Mouse (Mus musculus) stomach, embryonic 14.5 days (tissue): ENCODE measurements around the gene Zbtb49. TPM values are rescaled to one million over a fixed set of nuclear protein-coding genes. Genes with fewer than 3 reads are reported as not detected.

ENCODE experiments used
- ATAC-seq: fragments of 200-750 bp; cut with Nextera tagmentation; 2 replicates; pipeline ENCODE4 v1.8.0; 2017; ENCODE audit warnings: low read depth, moderate TSS enrichment; ENCODE audit not compliant: insufficient number of reproducible peaks, insufficient read depth, low FRiP score
- H3K27ac ChIP-seq: fragments of 300-500 bp; sonication (generic); 2 replicates; pipeline ENCODE4 v1.5.1; 2014; ENCODE audit warnings: mild to moderate bottlenecking, low read length, moderate library complexity, mixed read lengths
- H3K27me3 ChIP-seq: fragments of 300-500 bp; sonication (generic); 2 replicates; pipeline ENCODE4 v1.6.1; 2014; ENCODE audit warnings: low read length, control low read depth, mixed read lengths; ENCODE audit not compliant: control insufficient read depth, insufficient read depth
- H3K36me3 ChIP-seq: fragments of 300-500 bp; sonication (generic); 2 replicates; pipeline ENCODE4 v1.6.1; 2014; ENCODE audit warnings: mild to moderate bottlenecking, control low read depth, low read length, moderate library complexity, mixed read lengths; ENCODE audit not compliant: control insufficient read depth, insufficient read depth
- H3K4me1 ChIP-seq: fragments of 300-500 bp; sonication (generic); 2 replicates; pipeline ENCODE4 v1.6.1; 2014; ENCODE audit warnings: low read length, control low read depth, mixed read lengths; ENCODE audit not compliant: control insufficient read depth, insufficient read depth
- H3K4me2 ChIP-seq: fragments of 300-500 bp; sonication (generic); replicated peaks from 2 replicates; pipeline ENCODE4 v1.6.1; 2014; ENCODE audit warnings: low read depth, low read length, control low read depth
- H3K4me3 ChIP-seq: fragments of 300-500 bp; sonication (generic); 2 replicates; pipeline ENCODE4 v1.5.1; 2014; ENCODE audit warnings: low read depth, low read length, control low read depth
- H3K9ac ChIP-seq: fragments of 300-500 bp; sonication (generic); replicated peaks from 2 replicates; pipeline ENCODE4 v1.6.1; 2014; ENCODE audit warnings: low read depth, mild to moderate bottlenecking, control low read depth, low read length, moderate library complexity, mixed read lengths
- H3K9me3 ChIP-seq: fragments of 300-500 bp; sonication (generic); 2 replicates; pipeline ENCODE4 v1.6.1; 2016; ENCODE audit warnings: low read depth, low read length, control low read depth; ENCODE audit not compliant: control insufficient read depth
- WGBS: fragments of 180-500 bp; shearing (Covaris S2); extraction: QIAGEN DNeasy Blood & Tissue Kit; methylation state at CpG from one replicate; pipeline ENCODE4 v1.1.7; 2014; 5-methylcytosine and 5-hydroxymethylcytosine counted together
- polyA plus RNA-seq: library from polyadenylated mRNA; unstranded; fragments of >200 nt; fragmentation: Nextera tagmentation; extraction: Ambion mirVana; gene quantifications from 2 replicates; pipeline ENCODE4 v1.2.1, GENCODE M21; 2014

The Zbtb49 gene
- polyA plus RNA-seq, 1 experiment from 2014 or later = 13.9 TPM

DNA sequence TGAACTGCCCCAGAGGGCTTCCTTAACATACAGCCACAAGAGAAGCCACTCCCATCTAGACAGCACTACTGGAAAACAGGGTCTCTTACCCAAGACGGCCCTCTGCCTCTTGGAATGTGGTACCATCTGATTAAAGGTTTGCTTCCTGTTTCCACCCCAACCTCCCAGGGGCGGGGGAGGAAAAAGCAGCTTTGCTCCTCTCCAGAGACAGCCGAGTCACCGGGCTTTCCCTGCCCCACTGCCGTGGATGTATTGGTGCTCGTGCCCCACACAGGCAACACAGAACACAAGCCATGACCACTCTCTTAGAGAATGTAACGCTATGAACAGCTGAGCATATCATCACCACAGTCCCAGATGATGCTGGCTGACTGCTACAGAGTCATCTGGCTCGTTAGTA, 11.3 kb downstream of the Zbtb49 start:
- Histone ChIP-seq H3K27me3 (no peaks in the 10 kb centered on the region), H3K27ac (no peak overlapping the region), H3K4me2 (no peak overlapping the region), H3K4me1 (no peaks in the 10 kb centered on the region), H3K36me3 (peaks cover 38% of the 10 kb centered on the region), H3K4me3 (no peak overlapping the region), H3K9me3 (no peaks in the 10 kb centered on the region), H3K9ac (no peak overlapping the region)
- WGBS = 77% methylated on average over 8 of the region's 8 CpGs
- ATAC-seq = no peak

DNA sequence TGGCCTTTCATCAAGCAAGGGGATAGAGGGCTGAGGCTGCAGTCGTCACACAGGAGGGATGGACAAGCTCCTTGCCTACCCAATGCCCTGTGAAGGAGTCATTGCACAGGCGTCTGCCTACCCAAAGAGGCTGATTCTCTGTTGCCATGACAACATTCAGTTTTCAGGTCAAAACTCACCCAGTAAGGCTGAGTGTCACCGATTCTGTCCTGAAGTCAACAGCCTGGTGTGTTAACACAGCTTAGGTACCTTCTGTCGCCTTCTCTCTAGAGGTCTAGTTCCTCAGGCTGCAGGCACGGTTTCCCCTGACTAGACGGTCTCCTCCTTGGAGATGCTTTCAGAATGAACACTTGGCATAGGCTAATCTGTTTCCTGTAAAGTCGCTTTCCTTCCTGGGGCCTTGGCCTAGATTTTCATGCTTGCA, 14.9 kb downstream of the Zbtb49 start:
- H3K27me3 ChIP-seq = no peaks in the 10 kb centered on the region
- H3K9ac ChIP-seq = no peak overlapping the region
- no peaks in the 10 kb centered on the region for H3K4me1 ChIP-seq
- WGBS = 85% methylated on average over 7 of the region's 7 CpGs
- no peak overlapping the region for H3K4me3 ChIP-seq
- no peak for ATAC-seq
- no peak overlapping the region for H3K27ac ChIP-seq
- H3K4me2 ChIP-seq = no peak overlapping the region
- peaks cover 49% of the 10 kb centered on the region for H3K36me3 ChIP-seq
- no peaks in the 10 kb centered on the region for H3K9me3 ChIP-seq

DNA sequence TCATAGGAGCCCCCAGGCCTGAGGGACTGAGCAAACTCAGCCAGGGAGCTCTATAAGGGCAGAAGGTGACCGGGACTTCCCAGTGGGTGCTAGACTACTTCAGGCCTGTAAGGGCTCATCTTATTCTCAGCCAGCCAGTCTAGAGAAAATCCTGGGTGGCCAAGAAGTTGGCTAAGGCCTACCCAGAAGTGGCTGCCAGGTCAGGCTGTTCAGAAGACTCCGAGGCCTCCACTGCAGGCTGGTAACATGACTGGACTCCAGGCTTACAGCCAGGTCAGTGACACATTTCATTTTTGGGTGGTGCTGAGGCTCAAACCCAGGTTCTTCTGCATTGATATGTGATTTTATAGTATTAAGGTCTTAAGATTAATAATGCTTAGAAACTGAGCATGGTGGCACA, 20.6 kb downstream of the Zbtb49 start:
- Histone ChIP-seq H3K4me2 (no peak overlapping the region), H3K27ac (no peak overlapping the region), H3K9ac (no peak overlapping the region), H3K4me1 (no peaks in the 10 kb centered on the region), H3K36me3 (peaks cover 37% of the 10 kb centered on the region), H3K27me3 (no peaks in the 10 kb centered on the region), H3K9me3 (no peaks in the 10 kb centered on the region), H3K4me3 (no peak overlapping the region)
- WGBS = 87% methylated on average over 2 of the region's 2 CpGs
- no peak for ATAC-seq

DNA sequence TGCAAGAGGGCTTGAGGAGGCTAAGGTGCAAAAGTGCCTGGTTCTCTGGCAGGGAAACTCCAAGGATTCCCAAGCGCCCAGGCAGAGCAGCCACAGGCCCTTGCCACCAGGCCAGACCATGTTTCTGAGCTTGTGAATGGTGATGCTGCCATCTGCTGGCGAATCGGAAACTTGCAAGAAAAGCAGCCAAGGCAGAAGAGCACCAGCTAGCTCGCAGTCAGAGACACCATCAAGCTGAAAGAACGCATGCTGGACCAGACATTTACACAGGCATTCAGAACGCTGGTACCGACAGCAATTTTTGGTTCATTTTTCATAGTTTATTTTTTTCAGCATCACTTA, 22.8 kb downstream of the Zbtb49 start:
- WGBS = 14% methylated on average over 7 of the region's 7 CpGs

DNA sequence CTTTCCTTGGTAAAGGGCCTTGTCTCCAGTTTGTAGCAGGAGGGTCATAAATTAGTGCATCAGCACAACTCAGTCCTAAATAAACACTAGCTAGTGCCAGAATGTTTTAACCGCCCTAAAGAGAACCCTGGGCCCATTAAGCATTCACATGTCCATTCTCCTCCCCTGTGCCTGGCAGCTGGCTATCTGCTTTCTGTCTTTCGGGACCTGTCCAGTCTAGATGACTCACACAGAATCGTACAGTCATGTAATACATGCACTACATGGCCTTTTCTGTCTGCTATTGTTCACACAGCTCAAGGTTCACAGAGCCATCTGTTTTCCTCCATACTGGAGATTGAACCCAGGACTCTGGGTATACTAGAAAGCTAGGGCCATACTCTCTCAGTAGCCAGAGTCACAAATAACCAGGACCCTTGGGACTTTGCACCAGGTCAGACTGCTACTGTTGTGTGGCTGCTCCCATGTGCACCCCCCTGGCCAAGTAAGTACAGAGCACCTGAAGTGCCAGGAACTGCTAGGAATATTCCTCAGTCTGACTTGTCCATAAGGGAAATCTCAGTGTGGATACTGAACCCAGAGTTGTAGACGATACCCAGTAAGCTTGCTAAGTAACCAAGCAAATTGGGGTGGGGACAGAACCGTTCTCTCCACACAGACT, 23.3 kb downstream of the Zbtb49 start:
- Histone ChIP-seq H3K36me3 (peaks cover 19% of the 10 kb centered on the region), H3K4me3 (no peak overlapping the region), H3K4me1 (no peaks in the 10 kb centered on the region), H3K27ac (no peak overlapping the region), H3K9me3 (no peaks in the 10 kb centered on the region), H3K27me3 (no peaks in the 10 kb centered on the region), H3K4me2 (no peak overlapping the region), H3K9ac (no peak overlapping the region)
- 65% methylated on average over 5 of the region's 5 CpGs for WGBS
- no peak for ATAC-seq

More for the DNA sequence above, 22.8 kb downstream of the Zbtb49 start:
- Histone ChIP-seq H3K4me3 (no peak overlapping the region), H3K4me2 (no peak overlapping the region), H3K27ac (no peak overlapping the region), H3K4me1 (no peaks in the 10 kb centered on the region), H3K9me3 (no peaks in the 10 kb centered on the region), H3K27me3 (no peaks in the 10 kb centered on the region), H3K36me3 (peaks cover 24% of the 10 kb centered on the region), H3K9ac (no peak overlapping the region)
- ATAC-seq = no peak

DNA sequence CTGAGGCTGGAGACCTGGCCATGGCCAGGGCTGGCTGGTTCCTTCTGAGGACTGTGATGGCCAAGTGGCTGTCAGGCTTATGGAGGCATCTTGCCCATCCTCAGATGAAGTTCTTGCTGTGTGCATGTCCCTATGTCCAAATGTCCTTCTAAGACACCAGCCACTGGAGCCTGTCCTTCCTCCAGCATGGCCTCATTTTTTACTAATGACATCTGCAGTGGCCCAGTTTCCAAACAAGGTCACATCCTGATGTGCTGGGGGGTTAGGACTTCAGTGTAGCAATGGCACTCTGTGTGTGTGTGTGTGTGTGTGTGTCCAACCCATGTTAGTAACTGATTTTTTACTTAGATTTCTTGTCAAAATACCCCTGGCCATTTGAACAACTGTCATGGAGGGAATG, 24.3 kb downstream of the Zbtb49 start:
- no peaks in the 10 kb centered on the region for H3K27me3 ChIP-seq
- no peaks in the 10 kb centered on the region for H3K4me1 ChIP-seq
- no peak overlapping the region for H3K27ac ChIP-seq
- ATAC-seq = no peak
- no peak overlapping the region for H3K4me3 ChIP-seq
- H3K9ac ChIP-seq = no peak overlapping the region
- no peaks in the 10 kb centered on the region for H3K9me3 ChIP-seq
- no peak overlapping the region for H3K4me2 ChIP-seq
- peaks cover 9% of the 10 kb centered on the region for H3K36me3 ChIP-seq

DNA sequence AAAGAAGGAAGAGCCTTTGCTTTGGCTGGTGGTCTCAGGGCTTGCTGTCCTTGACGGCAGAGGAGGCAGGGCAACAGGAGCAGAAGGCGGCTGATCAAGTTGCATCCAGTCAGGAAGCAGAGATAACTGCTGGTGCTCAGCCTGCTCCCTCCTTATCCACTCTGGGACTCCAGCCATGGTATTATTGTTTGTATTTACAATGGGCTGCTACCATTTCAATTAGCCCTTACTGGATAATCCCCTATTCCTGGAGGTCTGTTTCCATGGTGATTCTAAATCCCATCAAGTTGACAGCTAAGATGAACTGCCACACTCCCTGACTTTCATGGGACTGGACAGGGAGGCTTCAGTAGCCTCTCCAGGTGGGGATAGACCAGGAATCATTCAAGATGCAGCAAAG, 25.3 kb downstream of the Zbtb49 start:
- ATAC-seq = no peak
- H3K27ac ChIP-seq = no peak overlapping the region
- no peak overlapping the region for H3K9ac ChIP-seq
- H3K9me3 ChIP-seq = no peaks in the 10 kb centered on the region
- H3K4me1 ChIP-seq = no peaks in the 10 kb centered on the region
- H3K36me3 ChIP-seq = peaks cover 2% of the 10 kb centered on the region; the same call in 1 of the 2 replicates
- 49% methylated on average over 2 of the region's 2 CpGs for WGBS
- no peak overlapping the region for H3K4me3 ChIP-seq
- no peak overlapping the region for H3K4me2 ChIP-seq
- no peaks in the 10 kb centered on the region for H3K27me3 ChIP-seq

DNA sequence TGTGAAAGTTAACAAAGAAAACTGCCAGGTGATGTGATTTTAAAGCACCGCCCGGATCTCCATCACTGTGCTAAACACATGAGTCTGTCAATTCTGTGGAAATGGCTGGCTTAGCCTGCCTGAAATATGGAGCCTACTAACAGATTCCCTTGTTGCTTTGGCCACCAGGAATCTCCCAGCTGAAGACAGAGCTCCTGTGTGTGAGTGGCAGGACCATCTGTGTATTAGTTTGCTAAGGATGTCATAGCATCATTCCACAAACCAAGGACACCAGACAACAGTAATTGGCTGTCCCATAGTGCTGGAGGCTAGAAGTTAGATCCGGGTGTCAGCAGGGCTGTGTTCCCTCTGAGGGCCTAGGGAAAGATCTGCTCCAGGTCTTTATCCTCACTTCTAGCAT, 29.4 kb downstream of the Zbtb49 start:
- Histone ChIP-seq H3K27me3 (no peaks in the 10 kb centered on the region), H3K4me2 (no peak overlapping the region), H3K4me3 (no peak overlapping the region), H3K9me3 (no peaks in the 10 kb centered on the region), H3K36me3 (no peaks in the 10 kb centered on the region), H3K27ac (no peak overlapping the region), H3K9ac (no peak overlapping the region), H3K4me1 (no peaks in the 10 kb centered on the region)
- WGBS = 82% methylated on average over 3 of the region's 3 CpGs
- no peak for ATAC-seq

DNA sequence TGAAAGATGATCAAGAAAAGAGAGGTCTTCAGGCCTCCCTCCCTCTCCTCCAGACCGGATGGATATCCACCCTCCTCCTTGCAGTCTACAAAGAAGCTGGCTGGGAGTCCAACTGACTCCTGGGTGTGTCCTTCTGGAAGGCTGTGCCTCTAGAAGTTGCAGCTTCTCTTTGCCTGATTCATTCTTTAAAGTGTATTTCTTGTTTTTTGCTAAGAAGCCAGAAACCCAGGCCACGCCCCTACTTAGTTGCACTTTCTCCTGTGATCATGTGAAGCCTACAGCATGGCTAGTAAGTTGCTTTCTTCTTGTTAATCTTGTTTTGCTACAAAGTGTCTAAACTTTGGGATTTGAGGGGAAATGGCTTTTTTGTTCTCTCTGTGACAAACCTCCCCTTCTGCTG, 33.3 kb downstream of the Zbtb49 start:
- H3K4me2 ChIP-seq = no peak overlapping the region
- 89% methylated on average over 2 of the region's 2 CpGs for WGBS
- ATAC-seq = no peak
- H3K9me3 ChIP-seq = no peaks in the 10 kb centered on the region
- H3K4me1 ChIP-seq = no peaks in the 10 kb centered on the region
- H3K27ac ChIP-seq = no peak overlapping the region
- no peaks in the 10 kb centered on the region for H3K27me3 ChIP-seq
- no peaks in the 10 kb centered on the region for H3K36me3 ChIP-seq
- no peak overlapping the region for H3K4me3 ChIP-seq
- H3K9ac ChIP-seq = no peak overlapping the region
